Mouse (Mus musculus) stomach, adult 2 months (tissue): ENCODE results near the gene Ctr9. TPM values are rescaled to one million over a fixed set of nuclear protein-coding genes. Genes with fewer than 3 reads are reported as not detected.

Experiments
- polyA plus RNA-seq: library from polyadenylated mRNA; depleted of rRNA; stranded (reverse); fragments of >200 nt; gene quantifications from 2 replicates; pipeline ENCODE4 v1.2.3, GENCODE M21; 2012; rRNA removed

Ctr9 gene
- 1.3 and 1.4 TPM in 2 replicates for polyA plus RNA-seq

DNA sequence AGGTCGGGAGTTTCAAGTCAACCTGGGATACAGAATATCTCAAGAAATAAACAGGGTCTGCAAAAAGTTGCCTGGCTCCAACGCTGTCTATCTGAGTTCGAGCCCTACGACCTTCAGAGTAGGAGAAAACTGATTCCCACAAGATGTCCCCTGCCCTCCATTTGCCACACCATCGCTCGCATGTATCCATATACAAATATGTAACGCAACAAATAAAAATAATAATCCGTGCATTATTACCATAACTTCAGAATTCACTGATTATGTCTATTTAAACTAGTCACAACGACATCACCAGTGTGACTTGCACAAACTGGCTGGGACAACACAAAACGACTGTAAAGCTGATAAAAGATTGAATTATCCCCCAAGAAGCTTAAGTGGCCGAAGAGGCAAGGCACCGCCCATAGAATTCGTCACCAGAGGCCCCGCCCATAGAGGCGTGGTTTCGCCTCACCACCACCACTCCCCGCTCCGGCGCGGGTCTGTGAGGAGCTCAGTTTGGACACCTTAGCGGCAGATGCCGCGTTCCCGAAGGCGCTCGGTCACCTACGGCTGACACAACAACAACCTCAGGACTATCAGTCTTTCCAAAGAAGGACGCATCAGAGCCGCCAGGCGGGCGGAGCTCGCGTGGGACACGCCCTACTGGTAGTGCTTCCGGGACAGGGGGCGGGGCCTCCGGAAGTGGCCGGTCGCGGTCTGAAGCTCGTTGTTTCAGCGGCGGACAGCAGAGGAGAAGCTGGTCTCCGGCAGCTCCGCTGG is at the start of gene Ctr9:
Gene Ctr9, plus strand, starts transcription at position 671 of the 765 bp plus-strand sequence.

GRCm38 (mm10) chr7:110982053-110982705 is 46.6 kb upstream of the Ctr9 start, which contains the start of gene Mrvi1:
Gene Mrvi1 (minus strand): TSS chr7:110982461.

GRCm38 (mm10) chr7:111082822-111083732 is 54.3 kb downstream of the Ctr9 start, which contains the start of gene Eif4g2:
Gene Eif4g2 (minus strand): TSS chr7:111083030.

Other genes with a start within 250 kb of the Ctr9 start
- 4.5 and 4.8 TPM in 2 replicates for gene Rnf141, start 184.5 kb upstream of the Ctr9 start, polyA plus RNA-seq
- 4.2 and 7.0 TPM in 2 replicates for gene Lyve1, start 165.7 kb upstream of the Ctr9 start, polyA plus RNA-seq
- gene Mrvi1, start 46.5 kb upstream of the Ctr9 start, polyA plus RNA-seq = 13.6 and 19.1 TPM in 2 replicates
- 5.3 and 10.6 TPM in 2 replicates for gene Eif4g2, start 54.1 kb downstream of the Ctr9 start, polyA plus RNA-seq